Mouse (Mus musculus) liver, embryonic 11.5 days (tissue): ENCODE measurements around the gene Clspn. TPM values are rescaled to one million over a fixed set of nuclear protein-coding genes. Genes with fewer than 3 reads are reported as not detected.

ENCODE experiments used
- ATAC-seq: fragments of 200-750 bp; cut with Nextera tagmentation; replicated peaks from 2 replicates; pipeline ENCODE4 v1.8.0; 2017; ENCODE audit warnings: moderate number of reproducible peaks, mild to moderate bottlenecking, moderate TSS enrichment, moderate library complexity; ENCODE audit not compliant: low FRiP score
- DNase-seq: peaks from one replicate; pipeline ENCODE4 v3.0.0-alpha.2; 2017; ENCODE audit warnings: low spot score
- H3K27ac ChIP-seq: fragments of 300-500 bp; sonication (generic); 2 replicates; pipeline ENCODE4 v1.5.1; 2014; ENCODE audit warnings: mild to moderate bottlenecking, low read depth, low read length, control low read depth
- H3K27me3 ChIP-seq: fragments of 300-500 bp; sonication (generic); replicated peaks from 2 replicates; pipeline ENCODE4 v1.6.1; 2014; ENCODE audit warnings: low read length, mixed read lengths; ENCODE audit not compliant: control insufficient read depth, insufficient read depth
- H3K36me3 ChIP-seq: fragments of 300-500 bp; sonication (generic); 2 replicates; pipeline ENCODE4 v1.6.1; 2014; ENCODE audit warnings: mild to moderate bottlenecking, low read length, moderate library complexity, mixed read lengths; ENCODE audit not compliant: control insufficient read depth, insufficient read depth
- H3K4me1 ChIP-seq: fragments of 300-500 bp; sonication (generic); replicated peaks from 2 replicates; pipeline ENCODE4 v1.6.1; 2014; ENCODE audit warnings: low read length, mixed read lengths; ENCODE audit not compliant: control insufficient read depth, insufficient read depth
- H3K4me2 ChIP-seq: fragments of 300-500 bp; sonication (generic); 2 replicates; pipeline ENCODE4 v1.6.1; 2014; ENCODE audit warnings: mild to moderate bottlenecking, control low read depth, moderate library complexity
- H3K4me3 ChIP-seq: fragments of 300-500 bp; sonication (generic); 2 replicates; pipeline ENCODE4 v1.5.1; 2014; ENCODE audit warnings: low read depth, low read length, control low read depth
- H3K9ac ChIP-seq: fragments of 300-500 bp; sonication (generic); 2 replicates; pipeline ENCODE4 v1.6.1; 2014; ENCODE audit warnings: low read depth, low read length, control low read depth
- H3K9me3 ChIP-seq: fragments of 300-500 bp; sonication (generic); 2 replicates; pipeline ENCODE4 v1.6.1; 2016; ENCODE audit warnings: low read length, inconsistent platforms, mixed read lengths; ENCODE audit not compliant: control insufficient read depth
- WGBS: fragments of 180-500 bp; shearing (Covaris S2); extraction: QIAGEN DNeasy Blood & Tissue Kit; methylation state at CpG from one replicate; pipeline ENCODE4 v1.1.7; 2014; 5-methylcytosine and 5-hydroxymethylcytosine counted together
- polyA plus RNA-seq: library from polyadenylated mRNA; unstranded; fragments of >200 nt; fragmentation: Nextera tagmentation; extraction: Ambion mirVana; gene quantifications from 2 replicates; pipeline ENCODE4 v1.2.1, GENCODE M21; 2014

Clspn gene
- polyA plus RNA-seq, 1 experiment from 2014 or later, result 51.6 TPM

DNA sequence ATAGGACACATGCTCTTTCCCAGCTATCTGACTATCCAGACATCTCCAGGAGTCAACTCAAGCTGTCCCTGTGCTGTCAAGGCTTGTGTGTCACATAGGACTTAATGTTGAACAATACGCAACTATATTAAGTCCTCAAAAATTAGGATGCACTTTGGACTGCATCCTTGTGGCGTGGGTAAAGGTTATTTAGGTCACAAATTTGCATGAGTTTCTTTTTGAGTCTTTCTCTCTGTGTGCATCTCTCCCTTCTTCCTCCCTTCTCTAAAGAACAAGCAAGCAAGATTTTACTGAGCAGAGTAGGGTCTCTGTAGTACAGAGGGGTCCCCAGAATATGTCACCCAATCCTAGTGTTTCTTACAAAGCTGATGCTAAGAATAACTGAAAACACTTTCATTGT, 10.6 kb upstream of the Clspn start:
- Histone ChIP-seq H3K27ac (no peak overlapping the region), H3K4me3 (no peak overlapping the region), H3K36me3 (no peaks in the 10 kb centered on the region), H3K27me3 (no peaks in the 10 kb centered on the region), H3K4me1 (no peaks in the 10 kb centered on the region), H3K9ac (no peak overlapping the region), H3K9me3 (no peaks in the 10 kb centered on the region), H3K4me2 (no peak overlapping the region)
- 72% methylated on average over 2 of the region's 2 CpGs for WGBS
- DNase-seq (no peak), ATAC-seq (no peak)

DNA sequence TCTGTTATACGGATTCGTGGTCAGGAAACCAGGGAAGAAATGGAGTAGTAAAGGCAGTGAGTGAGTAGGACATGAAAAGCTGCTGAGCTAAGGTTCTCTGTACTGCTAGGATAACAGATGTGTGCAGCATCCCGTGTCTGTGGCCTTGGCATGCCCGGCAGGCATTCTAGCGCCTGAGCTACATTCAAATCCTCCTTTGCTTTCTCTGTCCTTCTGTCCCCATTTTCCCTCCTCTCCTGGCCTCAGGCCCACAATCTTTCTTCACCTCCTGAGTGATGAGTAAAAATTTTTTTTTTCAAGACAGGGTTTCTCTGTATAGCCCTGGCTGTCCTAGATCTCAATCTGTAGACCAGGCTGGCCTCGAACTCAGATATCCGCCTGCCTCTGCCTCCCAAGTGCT, 4.6 kb upstream of the Clspn start:
- Histone ChIP-seq H3K36me3 (no peaks in the 10 kb centered on the region), H3K4me2 (no peak overlapping the region), H3K9me3 (no peaks in the 10 kb centered on the region), H3K27ac (no peak overlapping the region), H3K4me1 (peaks cover 6% of the 10 kb centered on the region), H3K27me3 (0 out of 2 replicates have a peak, but pooled peaks cover 2% of the 10 kb centered on the region), H3K4me3 (no peak overlapping the region), H3K9ac (no peak overlapping the region)
- ATAC-seq (no peak), DNase-seq (no peak)
- 83% methylated on average over 7 of the region's 7 CpGs for WGBS

DNA sequence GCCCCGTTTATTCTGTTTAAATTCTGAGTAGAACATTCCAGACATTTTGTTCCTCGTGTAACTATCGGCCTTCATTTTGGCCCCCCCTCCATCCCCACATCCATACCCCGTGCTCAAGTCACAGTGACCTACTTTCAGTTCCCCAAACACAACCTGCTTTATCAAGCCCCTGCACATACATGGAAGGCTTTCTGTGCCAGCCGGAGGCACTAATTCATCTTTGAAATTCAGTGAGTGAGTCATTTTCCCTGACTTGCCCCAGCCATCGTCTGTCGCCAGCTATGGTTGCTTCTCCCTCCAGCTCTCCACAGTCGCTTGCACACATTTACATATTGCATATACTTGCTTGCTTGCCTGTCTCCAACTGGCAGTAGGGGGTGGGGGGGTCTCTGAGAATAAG, 3.6 kb upstream of the Clspn start:
- Histone ChIP-seq H3K9ac (no peak overlapping the region), H3K4me2 (no peak overlapping the region), H3K4me3 (no peak overlapping the region), H3K36me3 (no peaks in the 10 kb centered on the region), H3K9me3 (no peaks in the 10 kb centered on the region), H3K27me3 (0 out of 2 replicates have a peak, but pooled peaks cover 2% of the 10 kb centered on the region), H3K27ac (no peak overlapping the region), H3K4me1 (peaks cover 7% of the 10 kb centered on the region)
- ATAC-seq, result no peak
- 66% methylated on average over 8 of the region's 8 CpGs for WGBS
- no peak for DNase-seq

DNA sequence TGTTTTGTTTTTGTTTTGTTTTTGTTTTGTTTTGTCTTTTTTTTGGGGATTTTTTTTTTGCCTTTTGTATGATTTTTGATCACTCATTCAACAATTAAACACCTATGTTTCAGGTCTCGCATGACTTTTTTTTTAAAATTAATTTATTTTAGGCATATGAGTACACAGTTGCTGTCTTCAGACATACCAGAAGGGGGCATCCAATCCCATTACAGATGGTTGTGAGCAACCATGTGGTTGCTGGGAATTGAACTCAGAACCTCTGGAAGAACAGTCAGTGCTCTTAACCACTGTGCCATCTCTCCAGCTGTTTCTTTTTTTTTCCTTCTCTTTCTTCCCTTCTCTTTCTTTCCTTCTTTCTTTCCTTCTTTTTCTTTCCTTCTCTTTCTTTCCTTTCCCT, 3.0 kb upstream of the Clspn start:
- Histone ChIP-seq H3K9me3 (no peaks in the 10 kb centered on the region), H3K4me2 (no peak overlapping the region), H3K9ac (no peak overlapping the region), H3K4me3 (no peak overlapping the region), H3K27ac (no peak overlapping the region), H3K4me1 (peaks cover 12% of the 10 kb centered on the region), H3K27me3 (0 out of 2 replicates have a peak, but pooled peaks cover 2% of the 10 kb centered on the region), H3K36me3 (no peaks in the 10 kb centered on the region)
- no peak for ATAC-seq
- WGBS, result 89% methylated on average over 1 of the region's 1 CpGs
- DNase-seq, result no peak

DNA sequence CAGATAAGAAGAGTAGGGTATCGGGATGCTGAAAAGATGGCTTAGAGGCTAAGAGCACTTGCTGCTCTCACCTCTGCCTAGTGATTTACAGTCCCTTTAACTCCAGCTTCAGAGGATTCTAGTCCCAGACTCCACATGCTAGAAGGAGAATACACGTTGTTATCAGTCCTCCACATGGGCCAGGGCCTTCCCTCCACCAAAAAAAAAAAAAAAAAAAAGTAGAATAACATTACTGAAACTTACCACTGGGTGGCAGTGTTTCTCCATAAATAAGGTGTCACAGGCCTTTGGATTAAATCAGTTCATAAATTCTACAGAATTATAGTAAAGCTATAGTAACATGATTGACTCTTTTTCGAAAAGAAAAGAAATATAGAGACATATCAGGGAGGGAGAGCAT, 2.3 kb upstream of the Clspn start:
- Histone ChIP-seq H3K9ac (no peak overlapping the region), H3K4me3 (no peak overlapping the region), H3K9me3 (no peaks in the 10 kb centered on the region), H3K4me2 (no peak overlapping the region), H3K27me3 (0 out of 2 replicates have a peak, but pooled peaks cover 2% of the 10 kb centered on the region), H3K36me3 (no peaks in the 10 kb centered on the region), H3K4me1 (peaks cover 12% of the 10 kb centered on the region), H3K27ac (no peak overlapping the region)
- WGBS, result 26% methylated on average over 3 of the region's 3 CpGs
- ATAC-seq (0 out of 2 replicates have a peak, but pooled peaks have one; percentile 24), DNase-seq (no peak)

DNA sequence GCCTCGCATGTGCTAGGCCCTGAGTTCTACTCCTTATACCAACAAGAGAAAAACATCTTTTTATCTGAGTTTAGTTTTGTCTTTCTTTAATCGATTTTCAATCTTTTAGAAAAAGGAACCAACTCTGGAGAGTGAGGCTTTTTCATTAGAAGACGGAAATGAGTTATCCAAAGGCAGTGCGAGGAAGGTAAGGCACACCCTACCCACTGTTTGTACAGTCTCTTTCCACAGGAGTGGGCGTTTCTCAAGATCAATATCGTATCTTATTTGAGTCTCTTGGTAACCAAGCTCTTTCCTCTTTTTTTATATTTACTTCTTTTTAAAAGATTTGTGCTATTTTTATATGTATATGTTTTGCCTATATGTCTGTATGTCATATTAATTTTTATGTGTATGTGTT, 7.1 kb downstream of the Clspn start:
- H3K36me3 ChIP-seq, result peaks cover 35% of the 10 kb centered on the region
- H3K4me1 ChIP-seq, result no peaks in the 10 kb centered on the region
- ATAC-seq, result no peak
- H3K27me3 ChIP-seq, result no peaks in the 10 kb centered on the region
- no peak overlapping the region for H3K9ac ChIP-seq
- no peak for DNase-seq
- H3K9me3 ChIP-seq, result no peaks in the 10 kb centered on the region
- H3K27ac ChIP-seq, result no peak overlapping the region
- no peak overlapping the region for H3K4me3 ChIP-seq
- no peak overlapping the region for H3K4me2 ChIP-seq
- 86% methylated on average over 6 of the region's 6 CpGs for WGBS

DNA sequence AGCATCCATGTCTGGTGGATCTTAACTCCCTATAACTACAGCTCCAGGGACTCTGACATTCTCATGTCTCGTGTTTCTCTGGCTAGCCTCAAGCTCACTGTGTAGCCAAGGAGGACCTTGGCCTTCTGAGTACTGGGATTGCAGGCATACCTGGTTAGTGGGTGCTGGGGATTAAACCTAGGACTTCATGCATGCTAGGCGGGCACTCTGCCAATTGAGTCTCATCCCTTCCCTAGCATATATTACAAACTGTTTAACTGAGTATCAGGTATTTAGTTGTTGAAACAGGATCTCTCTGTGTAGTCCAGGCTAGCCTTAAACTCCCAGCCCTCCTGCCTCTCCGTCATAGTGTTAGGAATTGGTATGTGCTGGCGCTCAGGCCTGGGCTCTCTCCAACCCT, 10.5 kb downstream of the Clspn start:
- H3K9ac ChIP-seq, result no peak overlapping the region
- no peak for ATAC-seq
- H3K27ac ChIP-seq, result no peak overlapping the region
- H3K36me3 ChIP-seq, result peaks cover 33% of the 10 kb centered on the region
- no peak overlapping the region for H3K4me2 ChIP-seq
- DNase-seq, result no peak
- 94% methylated on average over 4 of the region's 4 CpGs for WGBS
- no peak overlapping the region for H3K4me3 ChIP-seq
- H3K27me3 ChIP-seq, result no peaks in the 10 kb centered on the region
- H3K4me1 ChIP-seq, result no peaks in the 10 kb centered on the region
- no peaks in the 10 kb centered on the region for H3K9me3 ChIP-seq

- H3K36me3 ChIP-seq, result peaks cover 55% of the 10 kb centered on the region
Observed at GRCm38 (mm10) chr4:126569783-126570182, 13.0 kb downstream of the Clspn start.

GRCm38 (mm10) chr4:126576281-126576680, 19.5 kb downstream of the Clspn start:
- H3K36me3 ChIP-seq, result peaks cover 78% of the 10 kb centered on the region
- no peak overlapping the region for H3K27ac ChIP-seq
- H3K4me2 ChIP-seq, result no peak overlapping the region
- H3K4me3 ChIP-seq, result no peak overlapping the region
- DNase-seq (no peak), ATAC-seq (no peak)
- WGBS, result 96% methylated on average over 5 of the region's 5 CpGs
- H3K9ac ChIP-seq, result no peak overlapping the region
- no peaks in the 10 kb centered on the region for H3K4me1 ChIP-seq
- no peaks in the 10 kb centered on the region for H3K9me3 ChIP-seq
- H3K27me3 ChIP-seq, result no peaks in the 10 kb centered on the region

More at GRCm38 (mm10) chr4:126569783-126570182, 13.0 kb downstream of the Clspn start:
- Histone ChIP-seq H3K4me2 (no peak overlapping the region), H3K27ac (no peak overlapping the region), H3K9ac (no peak overlapping the region), H3K4me1 (no peaks in the 10 kb centered on the region), H3K27me3 (no peaks in the 10 kb centered on the region), H3K9me3 (no peaks in the 10 kb centered on the region), H3K4me3 (no peak overlapping the region)
- WGBS, result 94% methylated on average over 3 of the region's 3 CpGs
- no peak for DNase-seq
- no peak for ATAC-seq
